Mouse (Mus musculus): Measurements from ENCODE around the gene Sec24c. TPM values are rescaled to one million over a fixed set of nuclear protein-coding genes. Genes with fewer than 3 reads are reported as not detected.

Sec24c gene
- polyA plus RNA-seq, 1 experiment from 2014 or later: 82.8 TPM

Other genes with a start within 250 kb of the Sec24c start
- gene Cfap70, start 222.1 kb upstream of the Sec24c start, polyA plus RNA-seq (2015; fragmentation: Nextera tagmentation; extraction: Ambion mirVana): 0.18 and 0.28 TPM in 2 replicates
- 45.5 and 47.0 TPM in 2 replicates for gene Anxa7, start 194.2 kb upstream of the Sec24c start, polyA plus RNA-seq (2015; fragmentation: Nextera tagmentation; extraction: Ambion mirVana)
- 0.54 and 0.98 TPM in 2 replicates for gene Mss51, start 177.4 kb upstream of the Sec24c start, polyA plus RNA-seq (2015; fragmentation: Nextera tagmentation; extraction: Ambion mirVana)
- gene Ppp3cb, start 127.7 kb upstream of the Sec24c start, polyA plus RNA-seq (2015; fragmentation: Nextera tagmentation; extraction: Ambion mirVana): 37.9 and 38.8 TPM in 2 replicates
- gene Usp54, start 33.2 kb upstream of the Sec24c start, polyA plus RNA-seq (2015; fragmentation: Nextera tagmentation; extraction: Ambion mirVana): 3.8 and 4.4 TPM in 2 replicates
- 0.13 and 0.57 TPM in 2 replicates for gene Myoz1, start 17.8 kb upstream of the Sec24c start, polyA plus RNA-seq (2015; fragmentation: Nextera tagmentation; extraction: Ambion mirVana)
- 0.13 and 0.52 TPM in 2 replicates for gene Synpo2l, start 6.0 kb upstream of the Sec24c start, polyA plus RNA-seq (2015; fragmentation: Nextera tagmentation; extraction: Ambion mirVana)
- gene Fut11, start 20.7 kb downstream of the Sec24c start, polyA plus RNA-seq (2015; fragmentation: Nextera tagmentation; extraction: Ambion mirVana): 21.2 and 22.8 TPM in 2 replicates
- gene Chchd1, start 28.7 kb downstream of the Sec24c start, polyA plus RNA-seq (2015; fragmentation: Nextera tagmentation; extraction: Ambion mirVana): 191 and 227 TPM in 2 replicates
- gene Zswim8, start 33.2 kb downstream of the Sec24c start, polyA plus RNA-seq (2015; fragmentation: Nextera tagmentation; extraction: Ambion mirVana): 21.2 and 23.5 TPM in 2 replicates
- 20.4 and 21.9 TPM in 2 replicates for gene Ndst2, start 60.3 kb downstream of the Sec24c start, polyA plus RNA-seq (2015; fragmentation: Nextera tagmentation; extraction: Ambion mirVana)
- 37.1 and 42.3 TPM in 2 replicates for gene Camk2g, start 119.8 kb downstream of the Sec24c start, polyA plus RNA-seq (2015; fragmentation: Nextera tagmentation; extraction: Ambion mirVana)
- 2.5 and 2.9 TPM in 2 replicates for gene Plau, start 162.4 kb downstream of the Sec24c start, polyA plus RNA-seq (2015; fragmentation: Nextera tagmentation; extraction: Ambion mirVana)

Data from intestine, embryonic 15.5 days (tissue).